Mouse (Mus musculus) heart, adult 2 months (tissue): ENCODE measurements at regions not wholly inside any gene's neighbourhood (a gene's known extent, or its start where the extent isn't known, plus 50 kb on each side); places are given as distances from the start of the nearest gene placed in this dataset.

Experiments
- DNase-seq, 2 experiments: peaks; one replicate each; pipeline ENCODE4 v3.0.0; 2021
- H3K27ac ChIP-seq: fragments of 200-600 bp; 2 replicates; pipeline ENCODE4 v1.8.1; 2022
- H3K27me3 ChIP-seq: fragments of 200-500 bp; 2 replicates; pipeline ENCODE4 v1.6.1; 2012; ENCODE audit warnings: mild to moderate bottlenecking, low read length, inconsistent platforms, mixed read lengths; ENCODE audit not compliant: control insufficient read depth, insufficient read depth
- H3K36me3 ChIP-seq: fragments of 200-500 bp; 2 replicates; pipeline ENCODE4 v1.6.1; 2012; ENCODE audit warnings: low read length, inconsistent platforms; ENCODE audit not compliant: control insufficient read depth, insufficient read depth
- H3K4me1 ChIP-seq: fragments of 200-500 bp; 2 replicates; pipeline ENCODE4 v1.6.1; 2011; ENCODE audit warnings: low read length; ENCODE audit not compliant: control insufficient read depth, insufficient read depth
- H3K4me3 ChIP-seq: fragments of 200-600 bp; 2 replicates; pipeline ENCODE4 v1.8.1; 2022
- H3K79me2 ChIP-seq: fragments of 200-500 bp; replicated peaks from 2 replicates; pipeline ENCODE4 v1.6.1; 2012; ENCODE audit warnings: mild to moderate bottlenecking, inconsistent platforms, low read length, moderate library complexity, mixed read lengths; ENCODE audit not compliant: control insufficient read depth, insufficient read depth
- H3K9ac ChIP-seq: fragments of 200-500 bp; 2 replicates; pipeline ENCODE4 v1.6.1; 2012; ENCODE audit warnings: low read depth, mild to moderate bottlenecking, control low read depth, inconsistent platforms, low read length, mixed read lengths
- CTCF ChIP-seq: fragments of 200-600 bp; IDR thresholded peaks from 2 replicates; pipeline ENCODE4 v1.8.1; 2022; ENCODE audit warnings: antibody characterized with exemption, mild to moderate bottlenecking, moderate library complexity
- EP300 ChIP-seq: fragments of 200-500 bp; IDR thresholded peaks from 2 replicates; pipeline ENCODE4 v1.6.1; 2011; ENCODE audit warnings: low read depth, low read length, control low read depth; ENCODE audit not compliant: insufficient read depth
- POLR2A ChIP-seq: fragments of 200-500 bp; IDR thresholded peaks from 2 replicates; pipeline ENCODE4 v1.6.1; 2011; ENCODE audit warnings: mild to moderate bottlenecking, low read depth, low read length, control low read depth; ENCODE audit not compliant: insufficient read depth
- WGBS: fragments of 180-500 bp; shearing (Covaris S2); methylation state at CpG from one replicate; pipeline ENCODE4 v1.1.7; 2018; 5-methylcytosine and 5-hydroxymethylcytosine counted together
- intact Hi-C: fragments of 180-260 bp; cut with DNase I; formaldehyde crosslinking; loops from one replicate; pipeline ENCODE4 v1.15.1; 2025

DNA sequence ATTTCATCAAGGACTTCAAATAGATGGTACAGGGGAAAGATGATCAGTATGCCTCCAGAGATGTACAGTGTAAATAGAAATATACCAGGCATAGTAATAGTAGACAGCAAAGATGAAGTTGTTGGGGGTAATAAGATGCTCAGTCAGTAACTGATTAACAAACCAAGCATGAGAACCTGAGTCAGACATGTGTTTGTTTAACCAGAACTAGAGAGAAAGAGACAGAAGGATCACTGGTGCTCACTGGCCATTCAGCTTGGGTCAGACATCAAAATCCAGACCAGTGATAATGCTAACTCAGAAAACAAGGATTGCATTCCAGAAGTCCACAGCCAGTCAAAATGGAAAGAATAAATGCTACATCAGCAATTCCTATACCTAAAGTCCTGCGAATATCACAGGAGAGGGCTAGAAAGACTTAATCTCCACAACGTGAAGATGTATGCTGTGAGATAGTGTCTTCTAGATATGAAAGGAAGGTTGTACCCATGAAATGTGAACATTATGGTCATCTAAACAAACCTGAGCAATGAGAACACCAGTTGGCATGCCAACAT lies 320.6 kb upstream of the Gm10306 start:
- H3K4me3 ChIP-seq = no peak overlapping the region
- no peaks in the 10 kb centered on the region for H3K36me3 ChIP-seq
- no peaks in the 10 kb centered on the region for H3K79me2 ChIP-seq
- no peak for TF ChIP-seq EP300
- TF ChIP-seq CTCF = no peak
- TF ChIP-seq POLR2A = no peak
- intact Hi-C loops = no loop called here
- no peak for DNase-seq
- H3K9ac ChIP-seq = no peak overlapping the region
- 81% methylated on average over 2 of the region's 2 CpGs for WGBS
- no peaks in the 10 kb centered on the region for H3K4me1 ChIP-seq
- H3K27me3 ChIP-seq = no peaks in the 10 kb centered on the region; the same call in 1 of the 2 replicates
- no peak overlapping the region for H3K27ac ChIP-seq

DNA sequence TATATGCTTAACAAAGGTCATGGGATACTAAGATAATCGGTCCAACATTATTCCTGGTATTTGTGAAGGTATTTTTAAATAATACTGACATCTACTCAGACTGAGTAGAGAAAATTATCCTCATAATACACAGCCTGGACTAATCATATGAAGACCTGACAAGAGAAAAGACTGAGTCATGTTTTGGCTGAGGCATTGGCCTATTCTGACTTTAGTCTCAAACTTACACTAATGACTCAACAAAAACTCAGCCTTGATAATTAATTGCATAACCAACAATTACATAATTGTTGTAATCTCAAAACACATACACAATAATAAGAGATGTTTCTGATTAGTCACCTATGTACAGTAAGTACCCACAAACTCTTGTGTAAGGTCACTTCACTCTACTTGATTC lies 300.3 kb upstream of the Gm10306 start:
- Histone ChIP-seq H3K27ac (no peak overlapping the region), H3K4me3 (no peak overlapping the region), H3K27me3 (no peaks in the 10 kb centered on the region), H3K36me3 (no peaks in the 10 kb centered on the region), H3K79me2 (no peaks in the 10 kb centered on the region), H3K4me1 (no peaks in the 10 kb centered on the region), H3K9ac (no peak overlapping the region)
- intact Hi-C loops = no loop called here
- TF ChIP-seq POLR2A (no peak), CTCF (no peak), EP300 (no peak)
- DNase-seq = no peak
- 56% methylated on average over 1 of the region's 1 CpGs for WGBS

DNA sequence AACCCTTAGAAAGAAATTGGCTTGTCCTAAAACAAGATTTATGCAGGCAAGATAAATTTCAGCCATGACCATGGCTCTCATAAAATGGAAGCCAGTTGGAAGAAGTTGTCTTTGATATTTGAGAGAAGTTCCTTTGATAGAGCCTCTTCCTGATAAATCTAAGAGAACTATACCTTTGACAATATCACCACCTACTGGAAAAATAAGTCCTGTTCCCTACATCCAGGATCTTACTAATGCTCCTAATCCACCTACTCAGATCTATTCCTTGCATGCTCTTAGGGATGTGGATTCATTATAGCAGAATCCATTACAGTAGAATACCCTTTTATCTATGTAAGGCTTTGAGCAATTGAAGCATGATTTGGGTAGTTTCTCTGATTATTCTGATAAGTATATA lies 295.2 kb upstream of the Gm10306 start:
- H3K27ac ChIP-seq = no peak overlapping the region
- no peak overlapping the region for H3K4me3 ChIP-seq
- no peaks in the 10 kb centered on the region for H3K79me2 ChIP-seq
- H3K27me3 ChIP-seq = no peaks in the 10 kb centered on the region
- intact Hi-C loops = loop anchor here (10.0 kb wide), 1 partner anchor 136 kb away; no protein-coding TSS in a partner anchor
- H3K36me3 ChIP-seq = no peaks in the 10 kb centered on the region
- H3K9ac ChIP-seq = no peak overlapping the region
- TF ChIP-seq EP300 (no peak), CTCF (peak; percentile 46)
- no peak for DNase-seq
- H3K4me1 ChIP-seq = no peaks in the 10 kb centered on the region

DNA sequence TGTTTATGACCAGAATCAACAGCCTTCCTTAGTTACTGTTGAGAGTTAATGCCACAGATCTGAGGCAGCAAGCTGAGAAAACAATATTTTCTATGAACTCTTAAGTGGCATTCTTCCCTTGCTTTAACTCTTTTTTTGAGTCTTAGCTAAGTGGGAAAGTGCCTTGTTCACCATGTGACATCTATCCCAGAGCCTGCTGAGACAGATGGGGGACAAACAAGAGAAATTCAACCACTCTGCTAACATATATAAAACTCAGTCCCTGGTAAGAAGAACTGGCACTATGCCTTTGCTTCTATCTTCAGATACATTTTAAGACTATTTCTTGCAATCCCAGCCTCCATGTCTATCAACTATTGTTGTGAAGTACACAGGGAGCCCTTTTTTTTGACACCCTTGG lies 274.6 kb upstream of the Gm10306 start:
- Histone ChIP-seq H3K9ac (no peak overlapping the region), H3K4me3 (no peak overlapping the region), H3K36me3 (no peaks in the 10 kb centered on the region), H3K79me2 (no peaks in the 10 kb centered on the region), H3K4me1 (no peaks in the 10 kb centered on the region), H3K27ac (no peak overlapping the region), H3K27me3 (no peaks in the 10 kb centered on the region)
- DNase-seq = no peak
- intact Hi-C loops = no loop called here
- TF ChIP-seq EP300 = no peak
- no peak for TF ChIP-seq CTCF
- TF ChIP-seq POLR2A = no peak

DNA sequence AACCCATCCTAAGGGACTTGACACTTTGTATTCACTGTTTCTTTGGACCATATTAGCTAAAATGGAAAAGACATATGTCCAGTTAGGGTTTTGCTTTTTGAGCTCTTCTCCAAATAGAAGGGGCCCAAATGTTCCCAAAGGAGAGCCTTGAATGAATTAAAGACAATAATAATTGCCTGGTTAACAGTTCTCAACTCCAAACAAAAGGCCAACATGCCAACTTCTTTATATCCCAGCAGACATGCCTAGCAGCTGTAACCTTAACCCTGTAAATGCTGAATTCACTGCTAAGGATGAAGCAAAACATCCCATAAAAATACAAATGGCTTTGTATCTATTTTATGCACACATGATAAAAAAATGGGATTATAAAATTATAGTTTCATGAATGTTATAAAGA lies 264.2 kb upstream of the Gm10306 start:
- no peak overlapping the region for H3K9ac ChIP-seq
- H3K4me3 ChIP-seq = no peak overlapping the region
- no peak for DNase-seq
- no peaks in the 10 kb centered on the region for H3K79me2 ChIP-seq
- no peak overlapping the region for H3K27ac ChIP-seq
- H3K36me3 ChIP-seq = no peaks in the 10 kb centered on the region
- intact Hi-C loops = no loop called here
- H3K27me3 ChIP-seq = no peaks in the 10 kb centered on the region
- no peaks in the 10 kb centered on the region for H3K4me1 ChIP-seq
- no peak for TF ChIP-seq CTCF
- no peak for TF ChIP-seq POLR2A
- no peak for TF ChIP-seq EP300

DNA sequence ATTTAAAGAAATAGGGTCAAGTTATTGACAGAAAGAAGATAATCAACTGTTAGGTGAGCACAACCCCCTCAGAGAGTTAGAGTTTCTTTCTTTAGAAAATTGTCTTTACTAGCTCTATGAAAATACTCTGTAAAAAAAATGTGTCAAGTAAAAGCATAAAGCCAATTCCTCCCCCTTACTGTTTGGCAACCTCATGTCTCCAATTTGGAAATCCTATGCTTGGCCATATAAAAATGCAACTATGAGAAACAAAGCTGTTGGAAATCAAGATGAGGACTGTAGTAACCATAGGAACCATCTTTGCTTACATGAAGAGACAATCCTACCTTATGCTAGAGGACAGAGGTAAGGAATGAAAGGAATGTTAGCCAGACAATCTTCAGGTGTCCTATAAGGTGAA lies 239.0 kb upstream of the Gm10306 start:
- intact Hi-C loops = no loop called here
- H3K9ac ChIP-seq = no peak overlapping the region
- TF ChIP-seq POLR2A (no peak), EP300 (no peak), CTCF (no peak)
- H3K4me3 ChIP-seq = no peak overlapping the region
- no peaks in the 10 kb centered on the region for H3K79me2 ChIP-seq
- no peaks in the 10 kb centered on the region for H3K36me3 ChIP-seq
- no peak overlapping the region for H3K27ac ChIP-seq
- no peaks in the 10 kb centered on the region for H3K27me3 ChIP-seq
- H3K4me1 ChIP-seq = no peaks in the 10 kb centered on the region
- no peak for DNase-seq

DNA sequence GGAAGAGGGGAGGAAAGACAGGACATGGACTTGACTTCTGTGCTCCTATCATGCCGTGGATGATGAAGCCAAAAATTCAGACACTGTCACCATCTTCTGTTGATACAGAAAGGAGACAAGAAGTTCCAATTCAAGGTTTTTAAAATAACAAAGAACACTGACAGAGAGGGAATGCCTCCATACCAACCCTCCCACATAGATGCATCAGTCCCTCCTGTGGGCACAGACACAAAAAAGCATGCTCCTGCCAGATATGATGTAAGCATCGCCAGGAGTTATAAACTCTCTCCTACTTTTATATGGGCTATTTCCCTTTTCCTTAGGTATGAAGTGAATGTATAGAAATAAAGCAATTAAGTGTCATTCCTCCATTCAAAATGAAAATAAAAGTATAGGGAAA lies 229.6 kb upstream of the Gm10306 start:
- TF ChIP-seq EP300 = no peak
- TF ChIP-seq POLR2A = no peak
- no peak for TF ChIP-seq CTCF
- 77% methylated on average over 2 of the region's 2 CpGs for WGBS
- Histone ChIP-seq H3K79me2 (no peaks in the 10 kb centered on the region), H3K36me3 (no peaks in the 10 kb centered on the region), H3K27me3 (no peaks in the 10 kb centered on the region), H3K9ac (no peak overlapping the region), H3K27ac (no peak overlapping the region), H3K4me3 (no peak overlapping the region), H3K4me1 (no peaks in the 10 kb centered on the region)
- intact Hi-C loops = no loop called here
- no peak for DNase-seq
